Mouse (Mus musculus) effector memory CD4-positive, alpha-beta T cell, adult 5 months (primary cell): ENCODE results near the gene Lrriq4. TPM values are rescaled to one million over a fixed set of nuclear protein-coding genes. Genes with fewer than 3 reads are reported as not detected.

ENCODE experiments used
- polyA plus RNA-seq: library from polyadenylated mRNA; unstranded; fragments of 100-300 nt; shearing (Covaris generic); gene quantifications from one replicate; pipeline ENCODE4 v1.2.1, GENCODE M21; 2017

Gene Lrriq4
- not detected for polyA plus RNA-seq

GRCm38 (mm10) chr3:30644207-30644606, at the start of gene Lrriq4:
Lrriq4 (plus strand) TSS chr3:30644507.

GRCm38 (mm10) chr3:30599711-30600545, 44.4 kb upstream of the Lrriq4 start, which contains the start of gene Actrt3:
Actrt3 (minus strand) TSS chr3:30599939.

GRCm38 (mm10) chr3:30602065-30602739, 42.1 kb upstream of the Lrriq4 start, which contains the start of gene Mynn:
Mynn (plus strand) TSS chr3:30602065.

GRCm38 (mm10) chr3:30647440-30648090, 3.3 kb downstream of the Lrriq4 start, which contains the start of gene Lrrc34:
Lrrc34 (minus strand) TSS chr3:30647869.

GRCm38 (mm10) chr3:30699711-30700505, 55.6 kb downstream of the Lrriq4 start, which contains the start of gene Lrrc31:
Lrrc31 (minus strand) TSS chr3:30699843.

Other genes with a start within 250 kb of the Lrriq4 start
- gene Mecom, start 96.5 kb upstream of the Lrriq4 start, polyA plus RNA-seq: 0.45 TPM
- gene Actrt3, start 44.6 kb upstream of the Lrriq4 start, polyA plus RNA-seq: 1.1 TPM
- gene Mynn, start 42.4 kb upstream of the Lrriq4 start, polyA plus RNA-seq: 50.3 TPM
- gene Lrrc34, start 3.4 kb downstream of the Lrriq4 start, polyA plus RNA-seq: not detected
- gene Lrrc31, start 55.3 kb downstream of the Lrriq4 start, polyA plus RNA-seq: 0.11 TPM
- not detected for gene Samd7, start 101.8 kb downstream of the Lrriq4 start, polyA plus RNA-seq
- gene Sec62, start 148.4 kb downstream of the Lrriq4 start, polyA plus RNA-seq: 124 TPM
- gene Gpr160, start 211.4 kb downstream of the Lrriq4 start, polyA plus RNA-seq: 2.7 TPM